Mouse (Mus musculus) C2C12 (cell line): Measurements from ENCODE around the gene Patl1.

Source experiments
- CEBPB ChIP-seq: IDR thresholded peaks from one replicate; pipeline ENCODE4 v1.6.1; 2011; ENCODE audit warnings: low read depth, mild to moderate bottlenecking, control low read depth, moderate library complexity
- CTCF ChIP-seq: IDR thresholded peaks from one replicate; pipeline ENCODE4 v1.5.1; 2011; ENCODE audit not compliant: control insufficient read depth, insufficient read depth, insufficient read length
- MAX ChIP-seq: IDR thresholded peaks from one replicate; pipeline ENCODE4 v1.6.1; 2011; ENCODE audit warnings: mild to moderate bottlenecking, control low read depth

- no peak for TF ChIP-seq CEBPB
- TF ChIP-seq CTCF: no peak
- no peak for TF ChIP-seq MAX
Observed at GRCm38 (mm10) chr19:11926380-11926779, 14.2 kb downstream of the Patl1 start.
